Mouse (Mus musculus) thymus, adult 2 months (tissue): ENCODE measurements around the gene Abt1.

Experiments used
- CTCF ChIP-seq: fragments of 200-500 bp; IDR thresholded peaks from 2 replicates; pipeline ENCODE4 v1.5.1; 2012; ENCODE audit warnings: mild to moderate bottlenecking, control low read depth, low read length, moderate library complexity, borderline replicate concordance; ENCODE audit not compliant: control insufficient read depth, poor library complexity, insufficient read depth; ENCODE audit errors: extremely low read depth
- POLR2A ChIP-seq: fragments of 200-500 bp; IDR thresholded peaks from 2 replicates; pipeline ENCODE4 v1.6.1; 2012; ENCODE audit warnings: mild to moderate bottlenecking, low read length, control low read depth, moderate library complexity; ENCODE audit not compliant: control insufficient read depth, poor library complexity, insufficient read depth; ENCODE audit errors: extremely low read depth

- TF ChIP-seq POLR2A (no peak), CTCF (no peak)
Observed at GRCm38 (mm10) chr13:23402626-23403025, 21.0 kb downstream of the Abt1 start.
